Mouse (Mus musculus) thymus, postnatal 4 days (tissue): ENCODE results near the gene Gck.

Source experiments
- DNase-seq: peaks from one replicate; pipeline ENCODE4 v3.0.0; 2021

Gene Gck

DNA sequence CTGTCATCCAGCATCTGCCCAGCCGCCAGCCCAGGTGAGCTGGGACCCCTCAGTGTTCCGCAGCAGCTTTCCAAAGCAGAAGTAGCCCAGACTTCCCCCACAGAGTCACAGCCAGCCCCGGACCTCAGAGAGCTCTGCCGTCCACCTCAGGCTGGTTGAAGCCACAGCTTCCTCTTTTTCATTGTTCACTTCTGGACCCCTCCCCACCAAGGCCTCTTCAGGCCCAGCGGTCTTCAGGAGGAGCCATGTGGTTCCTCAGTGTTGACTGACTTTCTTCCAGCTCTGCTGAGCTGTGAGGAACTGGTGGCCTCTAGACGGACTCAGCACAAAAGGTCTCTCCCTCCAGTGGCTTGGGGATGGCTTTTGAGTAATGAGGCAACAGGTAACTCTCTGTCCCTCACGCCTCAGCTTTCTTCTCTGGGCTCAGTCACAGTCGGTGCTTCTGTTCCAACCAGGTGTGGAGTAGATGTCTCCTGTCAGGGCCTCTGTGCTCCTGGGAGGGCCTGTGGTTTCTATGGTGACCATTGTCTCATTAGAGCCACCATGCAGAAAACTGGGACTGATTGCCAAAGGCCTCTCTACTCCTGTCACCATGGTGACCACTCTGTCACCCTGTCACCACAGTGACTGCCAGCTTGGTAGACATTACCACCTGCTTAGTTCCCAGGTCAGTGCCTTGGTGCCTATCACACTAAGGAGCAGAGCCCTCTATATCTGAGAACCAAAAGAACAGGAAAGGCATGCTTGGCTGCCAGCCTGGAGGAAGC lies at the start of gene Gck:
Gene Gck, minus strand, starts transcription at position 496 of the 767 bp plus-strand sequence.
- DNase-seq, result no peak

DNA sequence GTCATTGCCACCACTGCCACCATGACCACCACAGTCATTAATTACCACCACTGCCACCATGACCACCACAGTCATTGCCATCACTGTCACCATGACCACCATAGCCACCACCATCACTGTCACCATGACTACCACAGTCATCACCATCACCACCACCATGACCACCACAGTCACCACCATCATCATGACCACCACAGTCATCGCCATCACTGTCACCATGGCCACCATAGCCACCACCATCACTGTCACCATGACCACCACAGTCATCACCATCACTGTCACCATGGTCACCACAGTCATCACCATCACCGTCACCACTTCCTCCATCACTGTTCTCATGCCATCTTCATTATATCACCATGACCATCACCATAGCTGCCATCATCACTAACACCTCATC lies 48.6 kb upstream of the Gck start:
- DNase-seq, result no peak

DNA sequence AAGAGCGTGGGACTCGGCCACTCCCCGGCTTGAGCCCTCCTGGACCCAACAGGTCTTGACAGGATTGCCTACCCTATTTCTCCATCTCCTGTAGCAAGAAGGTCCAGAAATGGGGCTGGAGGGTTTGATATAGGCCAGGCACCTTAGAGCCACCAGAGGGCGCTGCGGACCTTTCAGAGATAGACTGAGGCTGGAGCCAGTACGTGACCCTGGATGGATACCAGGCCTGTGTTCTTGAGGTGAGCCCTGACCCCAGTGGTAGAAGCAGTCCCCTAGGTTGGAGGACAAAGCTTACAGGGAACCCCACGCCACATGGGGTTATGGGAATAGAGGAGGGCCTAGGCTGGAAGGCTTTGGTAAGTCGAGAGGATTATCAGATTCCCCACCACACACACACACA lies 46.1 kb upstream of the Gck start:
- peak; percentile 93 for DNase-seq

DNA sequence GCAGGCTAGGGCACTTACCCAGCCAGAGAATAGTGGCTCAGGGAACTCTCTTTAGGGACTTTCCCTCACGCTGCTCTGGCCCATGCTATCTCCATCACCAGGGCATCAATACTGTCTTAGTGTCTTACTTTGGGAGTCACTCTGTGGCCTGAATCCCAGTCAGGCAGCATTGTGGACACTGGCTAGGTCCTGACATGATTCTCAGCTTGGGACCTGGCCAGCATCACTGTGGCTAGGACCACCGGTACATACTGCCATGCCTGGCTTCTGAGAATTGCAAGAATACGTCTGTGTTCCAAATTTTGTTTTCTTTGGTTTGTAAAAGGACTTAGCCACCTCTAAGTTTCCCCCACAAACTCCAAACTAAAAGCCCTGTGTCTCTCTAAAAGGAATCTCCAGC lies 45.0 kb upstream of the Gck start:
- DNase-seq, result no peak

DNA sequence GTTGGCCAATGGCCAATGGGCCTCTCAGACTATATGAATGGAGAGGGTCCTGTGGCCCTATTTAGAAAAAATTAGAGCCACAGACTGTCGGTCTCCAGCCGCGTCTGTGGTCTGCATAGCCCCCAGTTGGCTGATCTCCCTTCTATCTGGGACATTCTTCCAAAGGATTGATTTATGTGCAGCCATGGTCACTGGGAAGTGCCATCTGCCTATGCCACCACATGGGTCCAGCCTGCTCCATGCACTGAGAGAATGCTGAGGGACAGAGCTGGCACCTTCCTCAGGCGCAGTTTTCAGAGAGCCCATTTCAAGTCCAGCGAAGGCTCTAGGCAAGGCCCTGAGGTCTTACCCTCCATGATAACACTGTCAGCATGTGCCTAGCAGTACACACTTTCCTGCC lies 44.3 kb upstream of the Gck start:
- DNase-seq, result no peak

DNA sequence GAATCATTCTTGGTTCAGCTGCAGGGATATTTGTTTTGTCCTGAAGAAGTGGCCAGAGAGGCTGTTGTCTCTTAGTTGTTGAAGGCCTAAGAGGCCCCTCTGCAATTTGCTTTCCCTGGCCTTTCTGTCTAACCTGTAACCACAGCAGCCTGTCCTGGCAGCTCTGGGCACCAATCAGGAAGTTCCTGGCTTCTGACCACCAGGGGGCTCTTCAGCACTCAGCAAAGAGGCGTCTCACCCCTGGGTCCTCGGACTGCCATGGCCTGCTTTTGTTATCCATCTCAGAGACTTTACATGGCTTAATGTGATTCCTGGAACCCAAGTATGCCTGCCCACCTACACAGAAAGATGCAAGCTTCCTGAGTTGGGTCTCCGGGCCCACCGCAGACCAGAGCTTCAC lies 41.0 kb upstream of the Gck start:
- DNase-seq, result peak; percentile 83

DNA sequence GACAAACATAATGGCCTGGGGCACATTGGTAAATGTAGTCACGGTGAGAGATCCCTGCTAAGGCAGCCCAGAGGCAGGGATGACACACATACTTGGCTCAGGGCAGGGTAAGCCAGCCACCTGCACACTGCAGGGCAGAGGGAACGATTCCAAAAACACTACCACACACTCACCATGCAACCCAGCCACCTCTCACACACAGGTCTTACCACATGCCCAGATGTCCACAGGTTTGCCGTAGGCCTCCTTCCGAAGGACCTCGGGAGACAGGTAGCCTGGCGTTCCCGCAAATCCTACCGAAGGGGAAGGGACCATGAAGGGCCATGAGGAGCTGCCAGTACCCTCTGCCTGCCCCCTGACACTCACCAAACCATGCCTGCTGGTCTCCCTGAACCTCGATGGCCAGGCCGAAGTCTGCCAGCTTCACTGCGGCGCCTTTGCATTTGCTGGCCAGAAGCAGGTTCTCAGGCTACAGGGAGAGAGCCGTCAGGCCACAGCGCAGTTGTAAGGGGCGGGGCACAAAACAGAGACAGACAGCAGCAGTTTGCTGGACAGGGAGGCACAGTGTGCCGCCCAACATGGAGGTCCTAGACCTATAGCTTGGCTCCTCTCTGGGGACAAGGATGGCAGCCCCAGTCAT lies 40.2 kb upstream of the Gck start:
- DNase-seq, result no peak

DNA sequence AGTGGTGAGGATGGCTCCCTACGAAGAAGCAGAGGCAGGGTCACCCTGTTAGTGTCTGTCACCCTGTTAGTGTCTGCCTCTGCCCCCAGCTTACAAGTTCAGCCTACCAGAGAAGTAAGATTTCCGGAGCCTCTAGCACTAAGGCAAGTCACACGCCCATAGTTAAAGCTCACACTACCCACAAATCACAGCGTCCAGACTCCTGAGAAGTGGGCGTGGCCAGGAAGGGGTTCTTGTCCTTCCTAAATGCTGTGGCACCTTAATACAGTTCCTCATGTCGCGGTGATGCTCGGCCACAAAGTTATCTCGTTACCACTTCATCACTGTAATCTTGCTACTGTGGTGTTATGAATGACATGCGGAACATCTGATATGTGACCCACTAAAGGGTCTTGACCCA lies 38.2 kb upstream of the Gck start:
- no peak for DNase-seq

DNA sequence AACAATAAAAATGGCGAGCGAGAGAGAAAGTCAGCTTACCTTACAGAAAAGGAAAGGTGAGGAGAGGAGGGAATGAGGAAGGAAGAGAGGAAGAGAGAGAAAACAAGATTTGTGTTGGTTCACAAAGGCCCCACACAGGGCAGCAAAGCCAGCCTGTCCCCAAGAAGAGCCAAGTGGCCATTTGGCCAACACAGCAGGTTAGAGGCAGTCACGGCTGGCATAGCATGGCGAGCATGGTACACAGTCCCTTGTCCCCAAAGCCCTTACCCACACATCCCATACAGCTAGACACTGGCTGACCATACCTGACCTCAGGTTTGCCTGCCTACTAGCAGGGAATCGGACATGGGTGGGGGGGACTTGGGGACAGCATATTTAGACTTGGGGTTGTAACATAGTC lies 33.7 kb upstream of the Gck start:
- no peak for DNase-seq

DNA sequence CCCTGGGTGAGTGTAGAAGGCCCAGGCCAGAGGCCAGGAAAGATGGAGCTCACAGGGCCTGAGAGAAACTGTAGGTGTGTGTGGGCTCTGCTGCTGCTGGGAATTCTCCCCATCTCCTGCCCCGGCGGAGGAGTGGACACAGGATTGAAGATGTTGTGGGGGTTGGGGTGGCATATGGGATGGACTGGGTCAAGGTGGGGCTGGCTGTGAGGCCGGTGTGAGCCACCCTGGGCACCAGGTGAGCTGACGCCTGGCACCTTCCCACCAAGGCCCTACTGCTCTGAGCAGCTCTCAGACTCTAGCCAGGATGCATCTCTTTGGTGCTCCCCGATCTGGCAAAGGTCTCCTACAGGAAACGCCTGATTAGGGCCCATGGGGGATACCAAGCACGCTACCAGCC lies 31.4 kb upstream of the Gck start:
- DNase-seq, result no peak

DNA sequence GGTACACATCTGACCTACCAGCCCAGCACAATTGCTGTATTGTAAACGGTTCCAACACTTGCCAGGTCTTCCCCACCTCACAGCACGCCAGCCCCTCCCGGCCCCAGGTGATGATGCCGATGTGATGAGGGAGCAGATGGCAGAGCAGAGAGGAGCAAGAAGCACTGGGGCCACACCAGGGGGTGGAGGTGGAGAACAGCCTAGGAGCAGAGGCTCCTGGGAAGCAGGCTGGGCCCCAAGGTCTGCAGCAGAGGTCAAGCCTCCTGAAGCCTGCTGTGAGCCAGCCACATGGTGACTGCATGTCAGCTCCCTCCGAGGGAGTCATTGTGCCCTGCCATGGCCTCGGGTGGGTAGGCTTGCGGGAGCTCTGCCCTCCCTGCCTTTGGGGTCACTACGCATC lies 30.7 kb upstream of the Gck start:
- DNase-seq, result no peak

DNA sequence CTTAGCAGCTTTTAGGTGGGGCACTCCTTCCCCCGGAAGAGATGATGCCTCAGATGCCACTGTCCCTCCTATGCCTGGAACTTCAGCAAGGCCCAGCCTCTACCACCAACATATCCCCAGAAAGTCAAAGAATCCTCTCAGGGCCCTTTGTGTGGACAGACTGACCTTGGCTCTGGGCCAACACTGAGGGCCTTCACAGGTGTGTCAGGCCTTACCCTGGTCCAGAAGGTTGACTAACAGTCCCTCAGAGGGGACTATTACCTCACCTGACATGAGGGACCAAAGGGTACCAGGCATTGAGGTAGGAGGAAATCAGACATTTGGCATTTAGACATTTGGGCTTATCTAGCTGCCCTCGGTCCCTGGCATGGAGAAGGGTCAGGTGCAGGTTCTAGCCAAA lies 30.2 kb upstream of the Gck start:
- no peak for DNase-seq

DNA sequence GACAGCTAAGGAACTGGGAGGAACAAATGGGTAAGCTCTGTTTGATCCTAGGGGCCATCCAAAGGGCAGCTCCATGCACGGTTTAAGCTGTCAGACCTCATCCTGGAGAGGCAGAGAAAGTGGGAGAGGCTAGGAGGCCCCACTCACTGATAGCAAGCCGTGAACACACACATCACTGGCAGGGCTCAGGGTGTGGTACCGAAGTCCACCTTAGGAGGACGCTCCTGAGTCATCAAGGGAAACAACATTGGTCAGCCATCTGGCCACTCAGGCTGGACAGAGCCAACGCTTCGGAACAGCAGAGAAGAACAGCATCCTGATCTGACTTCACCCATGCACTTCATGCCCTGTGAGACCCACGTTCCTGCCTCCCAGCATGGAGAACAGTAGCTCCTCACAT lies 29.2 kb upstream of the Gck start:
- DNase-seq, result no peak

DNA sequence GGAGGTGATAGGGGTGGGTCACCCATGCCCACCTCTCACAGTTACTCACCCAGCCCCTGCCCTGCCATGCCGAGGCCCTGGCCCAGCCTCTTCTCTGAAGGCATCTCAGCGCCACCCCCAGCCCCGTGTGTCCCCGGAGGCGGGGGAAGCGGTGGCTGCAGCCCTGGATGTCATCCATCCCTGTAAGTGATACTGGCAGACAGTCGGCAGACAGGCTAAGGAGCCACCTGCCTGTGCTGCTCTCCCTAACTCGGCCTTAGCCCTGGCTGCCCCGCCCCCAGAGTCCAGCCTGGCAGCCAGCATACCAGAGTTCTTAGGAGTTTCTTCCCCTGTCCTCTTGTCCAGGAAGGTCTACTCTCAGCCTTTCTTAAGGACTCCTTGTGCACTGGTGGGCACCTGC lies 26.2 kb upstream of the Gck start:
- DNase-seq, result no peak

DNA sequence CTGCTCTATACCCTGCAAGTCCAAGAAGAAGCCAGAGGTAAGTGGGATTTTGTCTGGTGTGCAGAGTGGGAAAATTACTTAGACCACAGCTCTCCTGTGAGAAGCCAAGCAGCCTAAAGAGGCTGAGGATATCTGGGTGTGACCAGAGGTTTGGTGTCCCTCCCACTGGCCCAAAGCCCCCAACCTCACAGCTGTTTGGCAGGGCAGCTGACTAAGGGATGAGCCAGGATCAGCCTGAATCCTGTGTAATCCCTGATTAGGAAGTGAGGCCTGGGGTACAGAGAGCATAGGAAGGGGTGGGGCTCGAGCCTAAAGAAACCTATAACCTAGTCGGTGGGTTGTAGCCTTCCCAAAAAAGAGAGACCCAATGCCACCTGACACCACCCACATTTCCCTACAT lies 25.2 kb upstream of the Gck start:
- DNase-seq, result no peak

DNA sequence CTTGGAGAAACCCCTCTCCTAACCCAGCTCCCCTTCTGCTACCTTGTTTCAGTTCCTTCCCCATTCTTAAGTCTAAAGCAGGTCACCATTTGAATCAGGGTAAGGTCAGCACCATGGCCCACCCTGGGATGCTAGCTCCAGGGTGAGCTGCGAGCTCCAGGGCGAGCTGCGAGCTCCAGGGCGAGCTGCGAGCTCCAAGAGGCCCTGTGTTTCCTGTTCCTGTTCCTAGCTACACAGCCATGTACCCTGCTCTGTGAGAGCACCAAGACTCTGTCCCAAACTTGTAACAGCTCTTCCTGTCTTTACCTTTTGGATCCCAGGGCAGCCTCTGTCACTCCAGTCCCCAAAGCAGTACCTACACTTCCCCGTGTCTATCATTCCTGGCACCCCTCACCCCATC lies 24.2 kb upstream of the Gck start:
- DNase-seq, result no peak

DNA sequence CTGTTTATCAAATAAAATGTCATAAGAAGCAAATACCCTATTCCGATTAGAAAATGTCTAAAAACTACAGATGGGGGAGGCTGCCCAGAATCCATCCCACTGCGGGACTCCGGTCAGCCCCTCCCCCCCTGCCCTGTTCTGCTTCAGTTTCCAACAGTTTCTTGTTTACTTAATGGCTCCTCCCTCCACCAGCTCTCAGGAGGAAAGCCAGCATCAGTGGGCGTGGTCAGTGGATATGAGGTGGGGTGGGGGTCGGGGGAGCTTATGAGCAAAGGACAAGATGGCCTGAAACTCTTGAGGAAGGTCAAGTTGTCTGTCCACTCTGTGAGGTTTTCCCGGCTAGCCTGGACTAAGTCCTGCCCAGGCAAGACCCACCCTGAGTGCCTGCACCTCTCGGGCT lies 23.3 kb upstream of the Gck start:
- DNase-seq, result no peak

DNA sequence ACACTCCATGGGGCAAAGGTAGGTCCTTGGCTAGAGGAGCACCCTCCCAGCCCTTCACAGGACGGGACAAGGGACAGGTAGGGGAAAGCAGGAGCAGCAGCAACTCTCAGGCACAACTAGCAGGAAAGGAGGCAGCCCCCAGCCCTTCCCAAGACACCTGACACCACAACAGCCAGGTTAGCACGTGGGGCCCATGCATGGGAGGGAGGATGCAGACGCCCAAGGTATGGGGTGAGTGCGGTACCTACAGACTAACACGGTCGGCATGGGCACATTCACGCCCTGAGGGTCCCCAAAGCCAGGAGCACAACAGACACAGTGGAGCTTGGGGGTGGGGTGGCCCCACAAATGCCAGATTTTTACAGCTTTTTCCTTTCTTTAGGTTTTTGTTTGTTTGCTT lies 21.3 kb upstream of the Gck start:
- no peak for DNase-seq

DNA sequence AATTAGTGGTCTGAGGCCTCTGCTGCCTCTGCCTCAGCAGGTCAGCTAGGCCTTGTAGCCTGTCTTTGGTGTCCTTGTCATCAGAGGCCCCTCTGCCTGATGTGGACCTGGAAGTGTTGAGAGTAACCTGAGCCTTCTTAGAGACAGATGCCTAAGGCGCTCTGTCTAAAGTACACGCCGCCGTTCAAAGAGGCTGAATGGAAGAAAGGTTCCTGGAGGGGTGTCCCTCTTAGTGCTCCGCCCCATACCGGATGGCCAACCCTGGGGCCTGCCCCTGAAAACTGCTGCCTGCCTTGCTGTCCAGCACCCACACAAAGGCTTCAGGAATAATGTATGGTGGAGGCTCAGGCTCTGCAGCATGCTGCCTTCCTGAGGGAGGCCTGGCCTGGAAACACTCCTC lies 18.3 kb upstream of the Gck start:
- no peak for DNase-seq

DNA sequence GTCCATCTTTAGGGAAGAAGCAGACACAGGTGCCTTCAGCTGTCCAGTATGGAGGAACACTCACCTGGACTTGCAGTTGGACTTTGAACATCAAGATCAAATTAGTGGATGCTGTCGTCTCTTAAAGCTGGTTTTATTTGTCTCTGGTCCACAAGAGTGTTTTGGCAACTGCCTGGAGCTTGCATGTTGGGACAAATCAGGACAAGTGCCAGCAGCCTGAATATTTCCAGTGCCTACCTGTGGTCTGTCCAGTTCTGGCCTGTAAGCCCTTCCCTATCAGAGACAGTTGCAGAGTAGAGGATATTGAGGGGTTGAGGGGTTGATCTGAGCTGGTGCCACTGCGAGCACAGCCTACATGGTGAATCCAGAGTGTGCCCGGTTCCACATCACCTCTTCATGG lies 16.9 kb upstream of the Gck start:
- no peak for DNase-seq

DNA sequence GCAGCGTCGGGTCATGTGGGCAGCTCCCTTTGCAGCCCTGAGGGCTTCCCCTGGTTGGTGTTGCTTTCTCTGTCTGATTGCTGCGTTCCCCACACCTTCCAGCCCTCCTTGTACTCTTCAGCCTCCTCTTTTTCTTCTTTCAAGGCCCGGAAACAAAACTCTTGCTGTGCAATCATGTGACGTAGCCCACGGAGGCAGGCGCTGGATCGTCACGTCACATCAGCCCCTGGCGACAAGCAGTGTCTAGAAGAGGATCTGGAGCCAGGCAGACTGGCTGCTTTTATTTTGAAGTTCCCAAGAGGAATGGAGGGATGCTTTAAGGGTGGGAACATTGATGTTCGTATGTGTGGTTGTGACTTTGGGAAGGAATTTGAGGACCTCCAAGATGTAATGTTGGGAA lies 16.0 kb upstream of the Gck start:
- no peak for DNase-seq

DNA sequence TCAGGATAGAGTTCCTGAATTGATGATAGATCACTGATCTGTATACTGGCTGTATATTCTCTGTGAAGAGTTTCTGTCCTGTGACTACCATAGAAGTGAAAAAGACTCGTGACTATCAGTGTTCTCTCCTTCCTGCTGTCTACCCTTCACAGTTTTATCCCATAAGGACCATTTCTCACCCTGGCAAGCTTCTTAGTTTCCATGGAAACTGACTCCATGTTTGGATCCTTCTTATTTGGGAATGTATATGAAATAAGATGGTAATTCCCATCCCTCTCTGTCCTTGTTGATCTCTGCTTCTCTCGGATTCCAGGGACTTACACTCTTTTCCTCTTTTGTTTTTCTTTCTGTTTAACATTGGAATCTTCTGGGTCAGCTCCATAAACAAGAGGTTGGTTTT lies 10.2 kb upstream of the Gck start:
- DNase-seq, result no peak

DNA sequence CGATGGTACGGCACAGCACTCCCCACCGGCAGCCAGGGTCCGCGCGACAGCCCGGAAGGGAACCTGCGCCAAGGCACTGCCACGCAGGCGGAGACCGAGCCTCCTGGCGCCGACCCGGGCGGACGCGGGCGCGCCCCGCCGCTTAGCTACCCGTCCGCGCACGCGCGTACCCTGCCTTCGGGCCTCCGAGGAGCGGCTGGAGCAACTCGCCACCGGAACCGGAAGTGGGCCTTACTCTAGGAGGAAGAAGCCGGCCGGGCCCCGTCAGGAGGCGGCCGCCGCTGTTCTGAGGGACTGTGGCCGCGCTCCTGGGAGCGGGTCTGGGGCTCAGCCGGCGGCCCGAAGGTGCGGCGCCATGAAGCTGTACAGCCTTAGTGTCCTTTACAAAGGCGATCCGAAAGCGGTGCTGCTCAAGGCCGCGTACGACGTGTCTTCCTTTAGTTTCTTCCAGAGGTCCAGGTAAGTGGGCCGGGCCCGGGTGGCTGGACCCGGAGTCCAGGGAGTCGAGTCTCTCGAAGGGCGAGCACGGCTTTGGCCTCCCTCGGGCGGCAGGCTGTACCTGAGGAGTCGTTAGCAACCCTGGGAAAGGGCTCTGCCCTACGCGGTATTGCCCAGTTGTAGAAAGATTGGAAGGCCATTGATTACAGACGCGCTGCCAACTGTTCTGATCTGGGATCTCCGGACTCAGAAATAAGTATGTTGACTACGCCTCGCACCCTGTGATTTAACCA lies 5.8 kb upstream of the Gck start, which contains the start of gene Ykt6:
Gene Ykt6, plus strand, starts transcription at position 148 of the 731 bp plus-strand sequence.
- DNase-seq, result peak; percentile 92

DNA sequence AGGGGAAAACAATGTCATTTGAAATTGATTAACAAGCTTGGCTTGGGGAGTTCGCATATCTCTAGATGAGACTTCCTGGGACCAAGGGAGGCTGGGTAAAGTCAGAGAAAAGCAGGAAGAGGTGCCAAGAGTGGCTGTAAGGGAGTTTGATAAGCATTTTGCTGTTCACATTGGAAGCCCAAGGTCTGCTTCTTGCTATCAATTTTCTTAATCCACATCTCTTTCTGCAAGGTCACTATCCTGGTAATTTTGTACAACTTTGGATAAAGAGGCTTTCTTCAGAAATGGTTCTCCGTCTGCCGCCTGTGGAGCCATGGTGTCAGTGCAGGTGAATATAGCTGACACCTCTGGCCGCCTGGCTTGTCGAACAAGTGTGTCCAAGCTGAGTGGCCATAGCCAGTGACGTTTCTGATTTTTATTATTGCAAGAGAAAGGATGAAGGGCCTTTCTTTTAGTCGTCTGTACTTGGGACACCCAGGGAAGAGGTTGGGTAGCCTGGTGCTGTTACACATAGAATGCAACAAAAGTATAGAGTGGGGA lies 5.2 kb upstream of the Gck start:
- peak; percentile 70 for DNase-seq
